Mouse (Mus musculus) monocyte, adult 2 months (primary cell): ENCODE results near the gene Hist1h2bn.
"Not testable (repeated sequence)": the region's sequence is repeated elsewhere in the genome, so short reads cannot be mapped to it uniquely, and the experiment has no call there.

Source experiments
- DNase-seq, 2 experiments: peaks; one replicate each; pipeline ENCODE4 v3.0.0; 2022; ENCODE audit warnings: low spot score in 2 of 2, low read depth in 1 of 2

Hist1h2bn gene

DNA sequence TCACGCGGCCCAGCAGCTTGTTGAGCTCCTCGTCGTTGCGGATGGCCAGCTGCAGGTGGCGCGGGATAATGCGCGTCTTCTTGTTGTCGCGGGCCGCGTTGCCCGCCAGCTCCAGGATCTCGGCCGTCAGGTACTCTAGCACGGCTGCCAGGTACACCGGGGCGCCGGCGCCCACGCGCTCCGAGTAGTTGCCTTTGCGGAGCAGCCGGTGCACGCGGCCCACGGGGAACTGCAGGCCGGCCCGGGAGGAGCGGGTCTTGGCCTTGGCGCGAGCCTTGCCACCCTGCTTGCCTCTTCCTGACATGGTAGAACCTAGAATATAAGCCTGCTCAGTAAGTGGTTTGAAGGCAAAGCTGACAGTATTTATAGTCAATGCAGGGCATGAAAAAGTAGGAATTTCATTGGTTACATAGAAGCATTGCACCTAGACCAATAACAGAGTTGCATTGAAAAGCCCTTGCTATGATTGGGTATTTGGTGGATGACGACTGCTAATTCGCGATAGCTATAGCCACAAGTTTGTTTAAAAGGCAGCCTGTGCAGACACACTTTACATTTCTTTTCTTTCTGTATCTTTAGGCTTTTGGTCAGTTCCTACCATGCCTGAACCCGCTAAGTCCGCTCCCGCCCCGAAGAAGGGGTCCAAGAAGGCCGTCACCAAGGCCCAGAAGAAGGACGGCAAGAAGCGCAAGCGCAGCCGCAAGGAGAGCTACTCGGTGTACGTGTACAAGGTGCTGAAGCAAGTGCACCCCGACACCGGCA lies at the start of gene Hist1h2bn, which contains the start of gene Hist1h2ak:
Hist1h2bn (plus strand) TSS at position 600 of the 762 bp plus-strand sequence.
Hist1h2ak (minus strand) TSS at position 304 of the 762 bp plus-strand sequence.
- DNase-seq = peak; percentile 33 to 68

GRCm38 (mm10) chr13:21706669-21707068 lies 47.3 kb upstream of the Hist1h2bn start:
- no peak for DNase-seq

GRCm38 (mm10) chr13:21710031-21710711 lies 43.8 kb upstream of the Hist1h2bn start:
- DNase-seq = peak; percentile 60 to 79

DNA sequence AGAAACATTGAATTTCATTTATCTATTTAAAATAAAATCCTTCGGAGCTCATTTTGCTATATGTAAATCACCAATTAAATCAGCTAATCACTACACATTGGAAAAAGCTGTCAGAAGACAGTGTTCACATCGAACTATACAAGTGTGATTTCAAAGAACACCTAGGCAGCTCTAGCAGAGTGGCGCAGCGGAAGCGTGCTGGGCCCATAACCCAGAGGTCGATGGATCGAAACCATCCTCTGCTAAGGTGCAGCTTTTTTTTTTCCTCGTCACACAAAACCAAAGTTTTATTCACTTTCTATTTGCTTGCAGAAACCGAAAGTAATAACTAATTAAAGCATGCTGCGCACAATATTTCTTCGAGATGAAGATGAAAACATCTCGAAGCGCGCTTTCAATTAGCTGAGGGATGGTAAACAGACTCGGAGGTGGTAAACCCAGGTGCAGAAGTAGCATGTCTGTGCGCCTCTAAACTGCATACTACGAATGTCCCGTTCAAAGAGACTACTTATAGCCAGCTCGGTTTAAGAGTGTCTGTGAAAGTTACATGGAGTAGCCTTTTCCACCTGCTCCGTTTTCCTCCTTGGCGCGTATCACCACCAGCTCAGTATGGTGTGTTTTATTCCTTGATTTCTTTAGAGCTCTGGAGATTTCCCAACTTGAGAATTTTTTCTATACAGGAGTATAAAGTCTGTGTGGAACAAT lies 43.0 kb upstream of the Hist1h2bn start:
- DNase-seq = peak in 1 of 2 experiments; percentile 76

DNA sequence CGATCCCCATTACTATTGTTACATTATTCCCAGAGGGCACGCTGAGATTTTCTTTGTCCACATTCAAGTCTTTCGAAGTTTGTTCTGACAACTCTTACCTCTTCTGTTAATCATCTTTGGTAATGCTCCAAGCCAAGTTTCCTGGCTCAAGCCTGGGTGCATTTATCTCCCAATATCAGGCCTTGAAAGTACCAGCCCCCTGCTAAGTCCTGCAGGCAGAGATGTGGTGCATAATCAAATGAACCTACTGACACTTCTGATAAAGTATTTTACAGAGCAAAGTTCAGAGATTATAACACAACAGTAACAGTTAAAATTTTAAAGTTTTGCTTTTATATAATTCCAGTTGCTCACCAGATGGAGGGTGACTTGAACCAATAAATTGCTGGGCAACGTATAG lies 42.2 kb upstream of the Hist1h2bn start:
- no peak for DNase-seq

DNA sequence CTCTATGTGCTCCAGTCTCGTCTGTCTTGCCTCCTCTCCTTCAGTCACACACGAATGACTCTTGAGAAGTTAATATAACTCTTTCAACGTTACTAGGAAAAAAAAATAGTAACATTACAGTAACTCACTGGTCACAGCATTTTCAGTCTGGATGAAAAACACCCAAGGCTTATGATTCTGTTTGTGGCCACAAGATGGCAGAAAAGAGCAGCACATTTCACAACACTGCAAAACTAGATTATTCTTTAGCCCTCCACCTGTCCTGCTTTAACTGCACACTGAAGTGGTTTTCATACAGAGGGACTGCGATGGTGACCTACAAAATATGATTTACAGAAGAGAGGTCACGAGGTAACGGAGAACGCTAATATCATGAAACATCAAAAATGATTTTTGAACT lies 39.2 kb upstream of the Hist1h2bn start:
- peak in 1 of 2 experiments; percentile 29 for DNase-seq

- peak in 1 of 2 experiments; percentile 24 for DNase-seq
Observed at GRCm38 (mm10) chr13:21715131-21715863, 38.6 kb upstream of the Hist1h2bn start.

- DNase-seq = peak; percentile 60 to 65
Observed at GRCm38 (mm10) chr13:21715864-21716539, 37.9 kb upstream of the Hist1h2bn start, which contains the start of the genes Hist1h2bl and Hist1h2ai. Gene Hist1h2bl (minus strand): TSS chr13:21716143. Gene Hist1h2ai (plus strand): TSS chr13:21716422.

GRCm38 (mm10) chr13:21716540-21717391 lies 37.2 kb upstream of the Hist1h2bn start:
- DNase-seq = peak; percentile 36 to 49

DNA sequence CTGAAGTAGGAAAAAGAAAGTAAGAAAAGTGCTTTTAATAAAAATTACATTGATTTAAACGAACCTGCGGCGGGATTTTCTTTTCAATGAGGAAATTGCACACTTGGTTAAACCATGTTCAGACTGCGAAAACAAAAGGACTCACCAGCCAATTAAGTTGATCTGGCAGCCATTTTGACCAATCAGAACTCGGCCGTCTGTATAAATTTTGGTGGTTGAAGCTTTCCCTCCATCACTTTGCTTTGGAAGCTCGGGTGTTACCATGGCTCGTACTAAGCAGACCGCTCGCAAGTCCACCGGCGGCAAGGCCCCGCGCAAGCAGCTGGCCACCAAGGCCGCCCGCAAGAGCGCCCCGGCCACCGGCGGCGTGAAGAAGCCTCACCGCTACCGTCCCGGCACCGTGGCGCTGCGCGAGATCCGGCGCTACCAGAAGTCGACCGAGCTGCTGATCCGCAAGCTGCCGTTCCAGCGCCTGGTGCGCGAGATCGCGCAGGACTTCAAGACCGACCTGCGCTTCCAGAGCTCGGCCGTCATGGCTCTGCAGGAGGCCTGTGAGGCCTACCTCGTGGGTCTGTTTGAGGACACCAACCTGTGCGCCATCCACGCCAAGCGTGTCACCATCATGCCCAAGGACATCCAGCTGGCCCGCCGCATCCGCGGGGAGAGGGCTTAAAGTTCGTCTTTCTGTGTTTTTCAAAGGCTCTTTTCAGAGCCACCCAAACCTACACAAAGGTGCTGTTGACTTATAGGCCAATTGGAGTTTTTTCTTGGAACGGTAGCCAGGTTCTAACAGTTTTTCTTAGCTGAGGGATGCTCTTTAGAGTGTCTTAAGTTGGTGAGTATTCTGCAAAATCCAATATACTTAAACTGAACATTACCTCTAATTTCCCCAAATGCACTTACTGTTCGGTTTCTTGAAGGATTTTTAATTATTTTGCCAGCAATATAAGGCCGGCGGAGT lies 36.2 kb upstream of the Hist1h2bn start, which contains the start of gene Hist1h3h:
Hist1h3h (plus strand) TSS at position 263 of the 961 bp plus-strand sequence.
- peak; percentile 61 to 68 for DNase-seq

- DNase-seq = no peak
Observed at GRCm38 (mm10) chr13:21718381-21719080, 35.4 kb upstream of the Hist1h2bn start.

DNA sequence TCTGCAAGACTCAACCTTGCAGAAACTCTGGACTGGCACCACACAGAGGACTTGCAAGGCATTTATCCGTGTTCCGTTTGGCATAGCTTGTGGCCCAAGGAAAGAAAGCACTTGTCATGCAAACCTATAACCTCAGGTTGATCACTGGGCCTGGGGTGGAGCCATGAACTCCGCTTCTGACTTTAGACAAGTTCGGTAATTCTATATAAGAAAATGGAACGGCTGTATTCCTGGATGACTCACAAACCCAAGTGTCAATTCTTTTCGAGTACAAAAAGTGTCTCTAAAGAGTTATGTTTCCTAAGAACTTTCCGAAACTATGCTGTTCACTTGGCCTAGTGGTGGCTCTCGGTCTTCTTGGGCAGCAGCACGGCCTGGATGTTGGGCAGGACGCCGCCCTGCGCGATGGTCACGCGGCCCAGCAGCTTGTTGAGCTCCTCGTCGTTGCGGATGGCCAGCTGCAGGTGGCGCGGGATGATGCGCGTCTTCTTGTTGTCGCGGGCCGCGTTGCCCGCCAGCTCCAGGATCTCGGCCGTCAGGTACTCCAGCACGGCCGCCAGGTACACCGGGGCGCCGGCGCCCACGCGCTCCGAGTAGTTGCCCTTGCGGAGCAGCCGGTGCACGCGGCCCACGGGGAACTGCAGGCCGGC lies 32.7 kb upstream of the Hist1h2bn start:
- DNase-seq = not testable (repeated sequence)

DNA sequence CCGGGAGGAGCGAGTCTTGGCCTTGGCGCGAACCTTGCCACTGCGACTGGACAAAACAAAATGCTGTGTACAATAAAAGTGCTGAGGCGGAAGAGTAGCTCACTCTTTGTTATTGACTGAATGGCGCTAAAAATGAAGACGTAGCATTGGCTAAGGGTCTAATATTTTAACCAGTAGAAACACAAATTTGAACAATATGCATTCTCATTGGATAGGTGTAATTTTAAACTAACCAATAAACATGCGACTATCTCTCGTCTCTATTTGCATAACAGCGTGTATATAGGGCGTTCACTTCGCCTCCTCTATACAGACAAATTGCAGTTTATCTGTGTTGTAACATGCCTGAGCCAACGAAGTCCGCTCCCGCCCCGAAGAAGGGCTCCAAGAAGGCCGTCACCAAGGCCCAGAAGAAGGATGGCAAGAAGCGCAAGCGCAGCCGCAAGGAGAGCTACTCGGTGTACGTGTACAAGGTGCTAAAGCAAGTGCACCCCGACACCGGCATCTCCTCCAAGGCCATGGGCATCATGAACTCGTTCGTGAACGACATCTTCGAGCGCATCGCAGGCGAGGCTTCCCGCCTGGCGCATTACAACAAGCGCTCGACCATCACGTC lies 32.1 kb upstream of the Hist1h2bn start, which contains the start of gene Hist1h2bm:
Hist1h2bm (plus strand) TSS at position 288 of the 616 bp plus-strand sequence.
- peak; percentile 16 to 39 for DNase-seq

GRCm38 (mm10) chr13:21722373-21722925 lies 31.5 kb upstream of the Hist1h2bn start:
- DNase-seq = no peak

DNA sequence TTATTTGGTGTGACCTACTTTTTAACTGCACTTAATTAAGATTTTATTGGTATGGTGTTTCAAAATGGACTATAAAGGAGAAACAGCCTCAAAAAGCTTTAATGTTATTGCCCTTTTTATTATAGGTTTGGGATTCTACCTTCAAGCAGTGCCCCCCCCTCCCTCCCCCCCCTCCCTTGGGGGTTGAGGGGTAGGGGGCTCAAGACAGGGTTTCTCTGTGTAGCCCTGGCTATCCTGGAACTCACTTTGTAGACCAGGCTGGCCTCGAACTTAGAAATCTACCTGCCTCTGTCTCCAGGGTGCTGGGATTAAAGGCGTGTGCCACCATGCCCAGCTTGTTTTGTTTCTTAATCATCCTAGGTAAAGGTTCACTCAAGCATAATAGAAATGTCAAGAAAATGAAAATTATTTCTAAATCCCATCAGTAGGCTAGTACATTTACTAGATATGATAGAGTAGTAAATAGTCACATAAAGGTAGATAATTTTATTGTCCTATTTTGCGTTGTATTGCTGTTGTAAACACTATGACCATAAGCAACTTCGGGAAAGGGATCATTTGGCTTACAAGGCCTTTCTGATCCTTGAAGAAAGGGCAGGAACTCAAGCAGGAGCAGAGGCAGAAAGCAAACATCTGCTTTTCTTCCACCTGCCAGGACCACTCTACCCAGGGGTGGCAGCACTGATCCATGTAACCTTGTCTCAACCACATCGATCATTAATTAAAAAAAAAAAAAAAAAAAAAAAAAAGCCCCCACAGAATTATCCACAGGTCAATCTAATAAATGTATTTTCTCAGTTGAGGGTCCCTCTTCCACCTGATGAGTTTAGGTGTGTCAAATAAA lies 30.7 kb upstream of the Hist1h2bn start:
- no peak for DNase-seq
